Mouse (Mus musculus) midbrain, postnatal 0 days (tissue): ENCODE data around the gene P3h2. TPM values are rescaled to one million over a fixed set of nuclear protein-coding genes. Genes with fewer than 3 reads are reported as not detected.

ENCODE experiments used
- ATAC-seq: fragments of 200-750 bp; cut with Nextera tagmentation; 2 replicates; pipeline ENCODE4 v1.8.0; 2017; ENCODE audit warnings: moderate number of reproducible peaks, mild to moderate bottlenecking, moderate TSS enrichment, moderate library complexity; ENCODE audit not compliant: low FRiP score
- DNase-seq: peaks from one replicate; pipeline ENCODE4 v3.0.0-alpha.2; 2015; ENCODE audit warnings: low spot score
- H3K27ac ChIP-seq: fragments of 300-500 bp; sonication (generic); 2 replicates; pipeline ENCODE4 v1.5.1; 2014; ENCODE audit warnings: low read depth, mild to moderate bottlenecking, low read length, mixed read lengths
- H3K27me3 ChIP-seq: fragments of 300-500 bp; sonication (generic); 2 replicates; pipeline ENCODE4 v1.6.1; 2014; ENCODE audit warnings: low read length, control low read depth, mixed read lengths; ENCODE audit not compliant: insufficient read depth
- H3K36me3 ChIP-seq: fragments of 300-500 bp; sonication (generic); 2 replicates; pipeline ENCODE4 v1.6.1; 2014; ENCODE audit warnings: low read length, control low read depth, mixed read lengths; ENCODE audit not compliant: insufficient read depth
- H3K4me1 ChIP-seq: fragments of 300-500 bp; sonication (generic); 2 replicates; pipeline ENCODE4 v1.6.1; 2014; ENCODE audit warnings: mild to moderate bottlenecking, control low read depth, antibody characterized with exemption, low read length, mixed read lengths; ENCODE audit not compliant: insufficient read depth
- H3K4me2 ChIP-seq: fragments of 300-500 bp; sonication (generic); 2 replicates; pipeline ENCODE4 v1.6.1; 2014; ENCODE audit warnings: low read depth, mild to moderate bottlenecking, low read length, mixed read lengths; ENCODE audit not compliant: poor library complexity, severe bottlenecking
- H3K4me3 ChIP-seq: fragments of 300-500 bp; sonication (generic); 2 replicates; pipeline ENCODE4 v1.5.1; 2014; ENCODE audit warnings: low read depth, mild to moderate bottlenecking, low read length, moderate library complexity
- H3K9ac ChIP-seq: fragments of 300-500 bp; sonication (generic); replicated peaks from 2 replicates; pipeline ENCODE4 v1.6.1; 2014; ENCODE audit warnings: mild to moderate bottlenecking, low read length, moderate library complexity, mixed read lengths; ENCODE audit not compliant: poor library complexity, severe bottlenecking
- H3K9me3 ChIP-seq: fragments of 300-500 bp; sonication (generic); 2 replicates; pipeline ENCODE4 v1.6.1; 2016; ENCODE audit warnings: low read length, control low read depth
- CTCF ChIP-seq: IDR thresholded peaks from 2 replicates; pipeline ENCODE4 v1.5.1; 2016; ENCODE audit warnings: antibody characterized with exemption, mild to moderate bottlenecking
- WGBS: fragments of 180-500 bp; shearing (Covaris S2); extraction: QIAGEN DNeasy Blood & Tissue Kit; methylation state at CpG from one replicate; pipeline ENCODE4 v1.1.7; 2014; 5-methylcytosine and 5-hydroxymethylcytosine counted together
- polyA plus RNA-seq: library from polyadenylated mRNA; unstranded; fragments of >200 nt; fragmentation: Nextera tagmentation; extraction: Ambion mirVana; gene quantifications from 2 replicates; pipeline ENCODE4 v1.2.1, GENCODE M21; 2015
- total RNA-seq: library from RNA; depleted of rRNA; stranded (reverse); fragments of >200 nt; gene quantifications from 2 replicates; pipeline ENCODE4 v1.2.3, GENCODE M21; 2014

The P3h2 gene
- total and polyA plus RNA-seq, 2 experiments from 2014 or later = 0.42 to 1.3 TPM

- peak overlapping the region; percentile 39 for H3K9ac ChIP-seq
- no peak overlapping the region for H3K27ac ChIP-seq
- peak overlapping the region; percentile 71 for H3K4me3 ChIP-seq
- no peaks in the 10 kb centered on the region for H3K9me3 ChIP-seq
- peak overlapping the region; percentile 90 for H3K4me2 ChIP-seq
- H3K27me3 ChIP-seq = no peaks in the 10 kb centered on the region; the same call in 1 of the 2 replicates
- peak; percentile 9; the same call in 1 of the 2 replicates for TF ChIP-seq CTCF
- 8% methylated on average over 5 of the region's 5 CpGs for WGBS
- H3K4me1 ChIP-seq = peaks cover 3% of the 10 kb centered on the region; the same call in 1 of the 2 replicates
- H3K36me3 ChIP-seq = no peaks in the 10 kb centered on the region
- ATAC-seq (no peak), DNase-seq (peak; percentile 57)
These were observed 545 bp upstream of the P3h2 start for GRCm38 (mm10) chr16:26106041-26106617.

- WGBS = 35% methylated on average over 4 of the region's 4 CpGs
- H3K9ac ChIP-seq = no peak overlapping the region
- H3K9me3 ChIP-seq = no peaks in the 10 kb centered on the region
- H3K4me2 ChIP-seq = peak overlapping the region; percentile 90; the same call in 1 of the 2 replicates
- H3K27ac ChIP-seq = no peak overlapping the region
- no peak for DNase-seq
- peaks cover 3% of the 10 kb centered on the region; the same call in 1 of the 2 replicates for H3K4me1 ChIP-seq
- H3K27me3 ChIP-seq = no peaks in the 10 kb centered on the region; the same call in 1 of the 2 replicates
- H3K4me3 ChIP-seq = no peak overlapping the region
- H3K36me3 ChIP-seq = no peaks in the 10 kb centered on the region
- ATAC-seq = no peak
- TF ChIP-seq CTCF = no peak
These were observed 1.3 kb downstream of the P3h2 start for GRCm38 (mm10) chr16:26104274-26104673.

- 92% methylated on average over 2 of the region's 2 CpGs for WGBS
- no peak for DNase-seq
- H3K4me2 ChIP-seq = no peak overlapping the region
- peaks cover 3% of the 10 kb centered on the region; the same call in 1 of the 2 replicates for H3K4me1 ChIP-seq
- ATAC-seq = no peak
- H3K9ac ChIP-seq = no peak overlapping the region
- H3K36me3 ChIP-seq = no peaks in the 10 kb centered on the region
- no peak for TF ChIP-seq CTCF
- H3K27ac ChIP-seq = no peak overlapping the region
- no peaks in the 10 kb centered on the region; the same call in 1 of the 2 replicates for H3K27me3 ChIP-seq
- no peaks in the 10 kb centered on the region for H3K9me3 ChIP-seq
- no peak overlapping the region for H3K4me3 ChIP-seq
These were observed 2.7 kb downstream of the P3h2 start for GRCm38 (mm10) chr16:26102856-26103255.

- Histone ChIP-seq H3K9me3 (no peaks in the 10 kb centered on the region), H3K27ac (no peak overlapping the region), H3K4me1 (no peaks in the 10 kb centered on the region), H3K4me3 (no peak overlapping the region), H3K9ac (no peak overlapping the region), H3K4me2 (no peak overlapping the region), H3K36me3 (no peaks in the 10 kb centered on the region), H3K27me3 (no peaks in the 10 kb centered on the region; the same call in 1 of the 2 replicates)
- no peak for TF ChIP-seq CTCF
- 32% methylated on average over 4 of the region's 4 CpGs for WGBS
- ATAC-seq (no peak), DNase-seq (peak; percentile 57)
These were observed 5.4 kb downstream of the P3h2 start for GRCm38 (mm10) chr16:26100167-26100566.

- no peak for ATAC-seq
- Histone ChIP-seq H3K27me3 (no peaks in the 10 kb centered on the region), H3K4me1 (no peaks in the 10 kb centered on the region), H3K27ac (no peak overlapping the region), H3K9ac (no peak overlapping the region), H3K9me3 (no peaks in the 10 kb centered on the region), H3K36me3 (no peaks in the 10 kb centered on the region), H3K4me3 (no peak overlapping the region), H3K4me2 (no peak overlapping the region)
- no peak for TF ChIP-seq CTCF
- WGBS = 76% methylated on average over 7 of the region's 7 CpGs
- DNase-seq = no peak
These were observed 9.8 kb downstream of the P3h2 start for GRCm38 (mm10) chr16:26095696-26096284.

- Histone ChIP-seq H3K9me3 (no peaks in the 10 kb centered on the region), H3K27me3 (no peaks in the 10 kb centered on the region), H3K4me2 (no peak overlapping the region), H3K4me3 (no peak overlapping the region), H3K27ac (no peak overlapping the region), H3K36me3 (no peaks in the 10 kb centered on the region), H3K9ac (no peak overlapping the region), H3K4me1 (no peaks in the 10 kb centered on the region)
- no peak for TF ChIP-seq CTCF
- 73% methylated on average over 4 of the region's 4 CpGs for WGBS
- DNase-seq (no peak), ATAC-seq (no peak)
These were observed 11.7 kb downstream of the P3h2 start for GRCm38 (mm10) chr16:26093888-26094287.
